Mouse (Mus musculus): ENCODE results near the gene Prss40.
"Not testable (repeated sequence)": the region's sequence is repeated elsewhere in the genome, so short reads cannot be mapped to it uniquely, and the experiment has no call there.

Prss40 gene

DNA sequence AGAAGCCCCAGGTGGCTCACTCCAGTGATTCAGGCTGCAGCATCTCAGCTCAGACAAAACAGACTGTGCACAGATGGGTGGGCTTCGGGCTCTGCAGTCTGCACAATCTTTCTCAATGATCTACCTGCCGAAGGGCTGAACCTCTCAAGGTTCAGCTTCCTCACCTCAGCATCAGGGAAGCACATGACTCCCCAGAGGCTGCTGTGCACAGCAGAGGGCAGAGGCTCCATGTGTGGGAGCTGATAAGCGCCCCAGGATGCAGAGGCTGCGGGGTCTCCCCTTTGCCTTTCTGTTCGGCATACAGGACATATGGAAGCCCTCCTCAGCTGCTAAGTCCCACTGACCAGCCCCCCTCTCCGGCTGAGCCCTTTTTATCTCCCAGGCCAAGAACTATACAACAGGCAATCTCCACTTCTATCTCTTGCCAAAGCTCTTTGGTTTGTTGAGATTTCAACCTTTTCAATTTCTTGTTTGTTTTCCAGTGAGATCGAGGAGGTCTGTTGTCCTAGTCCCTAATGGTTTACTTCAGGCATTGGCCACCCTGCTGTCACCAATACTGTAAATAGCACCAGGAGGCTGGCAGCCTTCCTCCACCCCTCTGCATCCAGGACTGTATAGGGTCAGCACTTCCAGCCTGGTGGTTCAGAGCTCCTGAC, 25.6 kb downstream of the Prss40 start, which contains the start of gene Cfc1:
TSS of gene Cfc1 (plus strand) at position 606 of the 656 bp plus-strand sequence.
- DNase-seq (ENCODE audit: low spot score) = not testable (repeated sequence)

- not testable (repeated sequence) for DNase-seq (ENCODE audit: low spot score)
Observed at GRCm38 (mm10) chr1:34534574-34534973, 26.2 kb downstream of the Prss40 start.

DNA sequence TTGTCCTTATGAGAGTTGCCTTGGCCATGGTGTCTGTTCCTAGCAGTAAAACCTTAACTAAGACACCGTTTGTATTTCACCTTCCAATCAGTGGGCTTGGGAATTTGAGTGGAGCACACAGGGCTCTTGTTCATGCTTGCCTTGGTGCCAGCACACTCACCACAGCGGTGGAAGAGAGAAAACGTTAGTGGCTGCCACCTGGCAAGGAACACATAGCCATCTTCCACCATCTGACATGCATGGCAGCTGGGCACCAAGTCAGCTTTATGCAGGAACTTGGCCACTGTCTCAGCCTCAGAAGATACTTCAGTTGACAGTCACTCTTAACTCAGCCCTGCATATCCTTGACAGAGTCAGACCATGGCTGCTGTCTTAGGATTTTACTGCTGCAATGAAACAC, 37.1 kb downstream of the Prss40 start:
- DNase-seq (ENCODE audit: low spot score) = no peak

DNA sequence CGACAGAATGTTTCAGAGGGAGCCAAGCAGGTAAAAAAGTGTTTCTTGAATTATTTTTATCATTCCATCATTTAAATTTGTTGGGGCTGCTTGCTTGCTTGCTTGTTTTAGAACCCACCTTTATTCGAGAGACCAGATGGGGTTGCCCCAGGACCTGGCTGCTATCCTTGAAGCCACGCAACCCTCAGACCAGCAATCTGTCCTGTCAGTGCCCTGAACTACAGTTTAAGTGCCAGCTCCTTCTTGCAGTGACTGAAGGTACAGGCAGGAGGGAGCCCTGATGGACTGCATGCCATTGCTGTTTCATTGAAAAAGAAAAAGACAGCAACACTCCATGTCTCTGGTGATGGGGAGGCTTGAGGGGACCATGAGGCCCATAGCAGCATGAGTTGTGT, 37.9 kb downstream of the Prss40 start:
- DNase-seq (ENCODE audit: low spot score) = no peak

DNA sequence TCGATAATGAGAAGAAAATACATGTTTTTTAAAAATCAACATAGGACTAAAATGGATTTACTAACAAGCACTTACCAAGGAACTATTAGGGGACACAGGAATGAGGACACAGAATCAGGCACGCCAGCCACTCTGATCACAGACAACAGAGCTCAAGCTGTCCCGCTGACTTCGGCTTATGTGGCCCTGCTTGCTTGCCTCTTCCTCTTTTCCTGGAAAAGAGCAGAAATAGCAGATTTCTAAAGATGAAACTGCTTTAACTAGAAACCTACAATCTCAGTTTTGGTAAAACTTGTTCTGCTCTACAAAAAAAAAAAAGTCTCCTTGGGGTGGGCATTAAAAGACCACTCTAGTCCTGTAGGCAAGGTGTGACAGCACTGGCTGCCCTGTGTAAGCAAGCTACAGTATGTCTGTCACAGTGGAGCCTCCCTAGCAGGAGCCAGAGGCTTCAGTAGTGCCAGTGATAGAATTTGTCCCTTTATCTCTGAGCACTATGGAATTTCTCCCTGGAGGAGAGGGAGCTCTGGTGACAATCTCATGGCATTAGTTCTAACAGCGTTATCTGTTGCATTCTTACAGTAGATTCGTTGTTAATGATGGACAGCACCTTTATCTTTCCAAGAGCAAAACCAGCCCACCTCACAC, 38.4 kb downstream of the Prss40 start:
- DNase-seq (ENCODE audit: low spot score) = no peak

DNA sequence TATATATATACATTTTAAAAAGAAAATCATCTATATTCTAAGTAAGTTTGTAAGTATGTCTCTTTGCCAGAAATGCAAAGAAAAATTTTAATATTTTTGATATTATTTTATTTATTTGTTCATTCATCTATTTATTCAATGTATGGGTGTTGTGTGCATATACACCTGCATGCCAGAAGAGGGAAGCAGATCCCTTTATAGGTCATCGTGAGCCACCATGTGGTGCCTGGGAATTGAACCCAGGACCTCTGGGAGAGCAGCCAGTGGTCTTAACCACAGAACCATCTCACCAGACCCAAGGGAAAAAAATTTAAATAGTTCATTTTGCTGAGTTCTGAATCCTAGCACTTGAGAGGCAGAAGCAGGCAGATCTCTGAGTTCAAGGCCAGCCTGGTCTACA, 42.5 kb downstream of the Prss40 start:
- no peak for DNase-seq (ENCODE audit: low spot score)

DNA sequence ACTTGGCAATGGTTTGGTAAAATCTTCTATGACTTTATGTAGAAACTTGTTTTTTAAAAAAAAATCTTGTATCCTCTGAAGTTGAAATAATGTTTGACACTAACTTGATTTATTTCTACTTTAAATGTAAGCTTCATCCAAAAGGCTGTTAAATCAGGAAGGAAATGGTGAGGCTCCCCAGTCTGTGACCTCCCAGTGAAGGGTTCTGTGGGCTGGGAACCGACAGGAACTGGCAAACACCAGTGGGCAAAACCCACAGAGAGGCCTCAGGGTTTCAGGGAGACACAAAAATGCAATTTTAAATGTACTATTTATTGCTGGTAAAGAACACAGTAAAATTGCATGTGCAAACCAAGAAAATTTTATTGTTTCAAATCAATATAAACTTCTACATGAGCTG, 42.9 kb downstream of the Prss40 start:
- DNase-seq (ENCODE audit: low spot score) = not testable (repeated sequence)

- not testable (repeated sequence) for DNase-seq (ENCODE audit: low spot score)
Observed at GRCm38 (mm10) chr1:34517297-34517696, 43.4 kb downstream of the Prss40 start.

- no peak for DNase-seq (ENCODE audit: low spot score)
Observed at GRCm38 (mm10) chr1:34516595-34516994, 44.1 kb downstream of the Prss40 start.

GRCm38 (mm10) chr1:34513068-34513467, 47.7 kb downstream of the Prss40 start:
- no peak for DNase-seq (ENCODE audit: low spot score)

DNA sequence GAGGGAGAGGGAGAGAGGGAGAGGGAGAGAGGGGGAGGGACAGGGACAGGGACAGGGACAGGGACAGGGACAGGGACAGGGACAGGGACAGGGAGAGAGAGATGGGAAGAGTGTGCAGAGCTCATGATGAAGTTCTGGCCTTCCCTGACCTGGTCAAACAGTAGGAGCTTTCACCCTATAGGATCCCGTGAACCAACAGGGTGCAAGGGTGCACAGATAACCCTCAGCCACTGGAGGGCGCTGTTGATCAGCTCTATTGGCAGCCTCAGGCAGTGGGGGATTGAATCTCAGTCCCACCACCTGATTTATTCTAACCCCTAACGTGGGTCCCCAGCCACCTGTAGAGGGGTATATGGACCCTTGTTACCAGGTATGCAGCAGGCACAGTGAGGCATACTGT, 49.7 kb downstream of the Prss40 start:
- DNase-seq (ENCODE audit: low spot score) = peak; percentile 7

- DNase-seq (ENCODE audit: low spot score) = no peak
Observed at GRCm38 (mm10) chr1:34510575-34510981, 50.2 kb downstream of the Prss40 start.

DNA sequence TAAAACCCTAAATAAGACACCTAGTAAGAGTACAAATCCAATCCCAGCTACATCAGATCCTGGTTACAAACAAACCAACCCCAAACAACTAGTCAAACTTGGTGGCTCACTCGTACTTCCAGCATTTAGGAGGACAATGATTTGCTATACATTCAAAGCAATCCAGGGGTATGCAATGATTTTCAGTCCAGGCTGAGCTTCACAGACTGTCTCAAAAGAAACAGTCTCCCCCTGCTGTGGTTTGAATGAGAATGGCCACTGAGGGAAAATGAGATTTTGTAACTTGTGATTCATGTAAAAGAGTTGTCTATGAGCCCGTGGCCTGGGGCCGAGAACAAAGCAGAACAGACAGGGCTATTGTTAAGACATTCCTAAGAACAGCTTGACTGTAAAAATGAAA, 52.8 kb downstream of the Prss40 start:
- DNase-seq (ENCODE audit: low spot score) = no peak

GRCm38 (mm10) chr1:34505970-34506551, 54.7 kb downstream of the Prss40 start:
- DNase-seq (ENCODE audit: low spot score) = no peak

DNA sequence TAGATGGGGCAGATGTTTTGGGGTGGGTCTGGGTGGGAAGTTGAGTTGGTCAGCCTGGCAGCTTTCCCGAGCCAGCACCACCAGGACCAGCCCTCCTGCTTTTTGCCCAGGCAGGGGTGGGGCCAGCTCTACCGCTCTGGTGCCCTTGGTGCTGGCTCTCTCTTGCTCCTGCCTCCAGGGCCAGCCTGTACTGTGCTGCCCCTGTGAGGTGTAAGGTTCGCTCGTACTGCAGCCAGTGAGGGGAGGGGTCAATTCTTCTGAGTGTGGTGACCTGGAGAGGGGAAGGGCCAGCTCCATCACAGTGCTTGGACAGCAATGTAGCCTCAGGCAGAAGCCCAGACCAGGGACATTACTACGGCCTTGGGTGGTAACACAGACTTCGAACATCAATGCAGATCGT, 55.4 kb downstream of the Prss40 start:
- DNase-seq (ENCODE audit: low spot score) = no peak

- no peak for DNase-seq (ENCODE audit: low spot score)
Observed at GRCm38 (mm10) chr1:34502991-34503390, 57.8 kb downstream of the Prss40 start.
